Mouse (Mus musculus) heart, postnatal 0 days (tissue): Measurements from ENCODE around the gene Map2k6. TPM values are rescaled to one million over a fixed set of nuclear protein-coding genes. Genes with fewer than 3 reads are reported as not detected.
"Not testable (repeated sequence)": the region's sequence is repeated elsewhere in the genome, so short reads cannot be mapped to it uniquely, and the experiment has no call there.

Experiments
- ATAC-seq: fragments of 200-750 bp; cut with Nextera tagmentation; 2 replicates; pipeline ENCODE4 v1.8.0; 2017; ENCODE audit warnings: low read depth, moderate number of reproducible peaks, moderate library complexity; ENCODE audit not compliant: insufficient read depth
- DNase-seq: peaks from one replicate; pipeline ENCODE4 v3.0.0-alpha.2; 2016; ENCODE audit warnings: low spot score
- H3K27ac ChIP-seq: fragments of 300-500 bp; sonication (generic); 2 replicates; pipeline ENCODE4 v1.5.1; 2014; ENCODE audit warnings: low read depth, mild to moderate bottlenecking
- H3K27me3 ChIP-seq: fragments of 300-500 bp; sonication (generic); 2 replicates; pipeline ENCODE4 v1.6.1; 2014; ENCODE audit warnings: low read length, mixed read lengths; ENCODE audit not compliant: control insufficient read depth, insufficient read depth
- H3K36me3 ChIP-seq: fragments of 300-500 bp; sonication (generic); replicated peaks from 2 replicates; pipeline ENCODE4 v1.6.1; 2014; ENCODE audit warnings: low read length, mixed read lengths; ENCODE audit not compliant: control insufficient read depth, insufficient read depth
- H3K4me1 ChIP-seq: fragments of 300-500 bp; sonication (generic); 2 replicates; pipeline ENCODE4 v1.6.1; 2014; ENCODE audit warnings: antibody characterized with exemption; ENCODE audit not compliant: control insufficient read depth, insufficient read depth
- H3K4me2 ChIP-seq: fragments of 300-500 bp; sonication (generic); 2 replicates; pipeline ENCODE4 v1.6.1; 2014; ENCODE audit warnings: low read depth, mild to moderate bottlenecking, low read length, moderate library complexity
- H3K4me3 ChIP-seq: fragments of 300-500 bp; sonication (generic); 2 replicates; pipeline ENCODE4 v1.5.1; 2014; ENCODE audit warnings: low read depth, low read length
- H3K9ac ChIP-seq: fragments of 300-500 bp; sonication (generic); replicated peaks from 2 replicates; pipeline ENCODE4 v1.6.1; 2014; ENCODE audit warnings: low read depth, low read length, mixed read lengths
- H3K9me3 ChIP-seq: fragments of 300-500 bp; sonication (generic); replicated peaks from 2 replicates; pipeline ENCODE4 v1.6.1; 2016; ENCODE audit warnings: low read length; ENCODE audit not compliant: control insufficient read depth
- CTCF ChIP-seq: IDR thresholded peaks from 2 replicates; pipeline ENCODE4 v1.5.1; 2016; ENCODE audit warnings: antibody characterized with exemption, control low read depth, low read depth
- EP300 ChIP-seq: IDR thresholded peaks from 2 replicates; pipeline ENCODE4 v1.6.1; 2016; ENCODE audit warnings: antibody characterized with exemption, low read depth
- WGBS: fragments of 180-500 bp; shearing (Covaris S2); extraction: QIAGEN DNeasy Blood & Tissue Kit; methylation state at CpG from one replicate; pipeline ENCODE4 v1.1.7; 2014; 5-methylcytosine and 5-hydroxymethylcytosine counted together
- polyA plus RNA-seq: library from polyadenylated mRNA; unstranded; fragments of >200 nt; fragmentation: Nextera tagmentation; extraction: Ambion mirVana; gene quantifications from 2 replicates; pipeline ENCODE4 v1.2.1, GENCODE M21; 2015
- total RNA-seq: library from RNA; depleted of rRNA; stranded (reverse); fragments of >200 nt; gene quantifications from 2 replicates; pipeline ENCODE4 v1.2.3, GENCODE M21; 2014; ENCODE audit warnings: low replicate concordance; rRNA removed

The Map2k6 gene
- total RNA-seq = 11.3 and 17.4 TPM in 2 replicates
- 9.3 and 12.1 TPM in 2 replicates for polyA plus RNA-seq

GRCm38 (mm10) chr11:110398553-110399239 is at the start of gene Map2k6:
Map2k6 (plus strand) TSS chr11:110399122.
- 8% methylated on average over 20 of the region's 20 CpGs for WGBS
- no peak for TF ChIP-seq CTCF
- TF ChIP-seq EP300 = no peak
- DNase-seq = peak; percentile 88
- Histone ChIP-seq H3K9me3 (no peaks in the 10 kb centered on the region), H3K36me3 (no peaks in the 10 kb centered on the region), H3K4me3 (peak within 1 kb of the TSS; percentile 57), H3K27me3 (no peaks in the 10 kb centered on the region), H3K9ac (peak within 1 kb of the TSS; percentile 57), H3K4me1 (peaks cover 25% of the 10 kb centered on the region; the same call in 1 of the 2 replicates), H3K4me2 (peak within 1 kb of the TSS; percentile 66), H3K27ac (peak within 1 kb of the TSS; percentile 22; the same call in 1 of the 2 replicates)
- peak; percentile 90 for ATAC-seq

DNA sequence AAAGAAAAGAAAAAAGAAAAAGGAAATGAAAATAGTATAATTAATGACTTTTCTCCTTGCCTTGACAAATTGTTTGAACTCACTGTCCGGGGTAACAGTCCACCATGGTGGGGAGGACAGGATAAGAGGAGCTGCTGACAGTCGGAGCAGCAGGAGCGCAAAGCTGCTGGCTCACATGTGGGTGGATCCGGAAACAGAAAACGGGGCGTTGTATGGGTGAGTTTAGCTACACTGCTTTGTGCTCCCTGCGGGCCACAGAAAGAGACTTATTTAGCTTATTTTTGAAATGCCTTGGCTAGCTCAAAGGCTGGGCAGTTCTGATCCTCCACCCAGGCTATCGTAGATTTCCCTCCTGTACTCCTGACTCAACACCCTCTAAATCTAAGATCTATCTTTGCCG is 44.7 kb upstream of the Map2k6 start:
- Histone ChIP-seq H3K4me2 (no peak overlapping the region), H3K9ac (no peak overlapping the region), H3K27me3 (no peaks in the 10 kb centered on the region), H3K9me3 (no peaks in the 10 kb centered on the region), H3K27ac (no peak overlapping the region), H3K4me3 (no peak overlapping the region), H3K4me1 (no peaks in the 10 kb centered on the region), H3K36me3 (no peaks in the 10 kb centered on the region)
- no peak for TF ChIP-seq EP300
- no peak for TF ChIP-seq CTCF
- DNase-seq (no peak), ATAC-seq (no peak)
- WGBS = 64% methylated on average over 9 of the region's 9 CpGs

DNA sequence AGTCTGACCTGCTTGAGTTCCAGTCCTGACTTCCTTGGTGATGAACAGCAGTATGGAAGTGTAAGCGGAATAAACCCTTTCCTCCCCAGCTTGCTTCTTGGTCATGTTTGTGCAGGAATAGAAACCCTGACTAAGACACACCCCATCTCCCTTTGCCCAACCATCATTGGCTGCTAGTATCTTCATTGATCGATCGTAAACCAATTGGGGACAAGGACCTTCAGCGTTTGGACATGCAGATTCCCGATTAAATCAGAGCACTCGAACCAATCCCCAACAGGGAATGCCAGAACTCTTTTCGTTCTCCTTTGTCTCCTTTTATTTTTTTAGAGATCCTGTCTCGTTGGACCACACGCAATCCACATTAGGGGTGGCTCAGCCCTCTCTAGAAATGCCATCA is 43.8 kb upstream of the Map2k6 start:
- H3K9ac ChIP-seq, ATAC-seq, H3K9me3 ChIP-seq, DNase-seq, H3K36me3 ChIP-seq, H3K27me3 ChIP-seq, H3K27ac ChIP-seq, H3K4me2 ChIP-seq, H3K4me1 ChIP-seq, H3K4me3 ChIP-seq: not testable (repeated sequence)
- 77% methylated on average over 9 of the region's 9 CpGs for WGBS

- H3K27ac ChIP-seq = no peak overlapping the region
- no peak for ATAC-seq
These were observed 41.0 kb upstream of the Map2k6 start for GRCm38 (mm10) chr11:110357756-110358551.

DNA sequence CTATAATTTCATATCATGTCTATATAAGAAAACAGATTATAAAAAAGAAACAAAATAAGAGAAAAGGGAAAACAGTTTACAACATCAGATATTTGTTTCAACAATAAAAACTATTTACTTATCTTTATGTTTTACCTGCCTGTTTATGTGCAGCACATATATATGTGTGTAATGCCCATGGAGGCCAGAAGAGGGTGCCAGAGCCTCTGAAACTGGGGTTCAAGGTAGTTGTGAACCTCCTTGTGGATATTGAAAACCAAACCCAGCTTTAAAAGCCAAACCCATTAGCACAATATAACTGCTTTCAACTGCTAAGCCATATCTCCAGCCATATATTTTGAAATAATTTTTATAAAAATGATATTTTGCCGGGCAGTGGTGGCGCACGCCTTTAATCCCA is 33.9 kb upstream of the Map2k6 start:
- DNase-seq (peak; percentile 11), ATAC-seq (no peak)
- Histone ChIP-seq H3K4me2 (no peak overlapping the region), H3K36me3 (no peaks in the 10 kb centered on the region), H3K4me3 (no peak overlapping the region), H3K27me3 (no peaks in the 10 kb centered on the region), H3K9ac (no peak overlapping the region), H3K4me1 (peaks cover 7% of the 10 kb centered on the region; the same call in 1 of the 2 replicates), H3K9me3 (no peaks in the 10 kb centered on the region), H3K27ac (no peak overlapping the region)
- TF ChIP-seq EP300 = no peak
- TF ChIP-seq CTCF = peak; percentile 58
- WGBS = 77% methylated on average over 3 of the region's 3 CpGs

More at GRCm38 (mm10) chr11:110357756-110358551, 41.0 kb upstream of the Map2k6 start:
- no peaks in the 10 kb centered on the region for H3K9me3 ChIP-seq
- H3K4me3 ChIP-seq = no peak overlapping the region
- TF ChIP-seq EP300 = no peak
- peak; percentile 68 for TF ChIP-seq CTCF
- H3K9ac ChIP-seq = no peak overlapping the region
- H3K4me2 ChIP-seq = peak overlapping the region; percentile 13
- 46% methylated on average over 16 of the region's 16 CpGs for WGBS
- H3K36me3 ChIP-seq = no peaks in the 10 kb centered on the region
- H3K27me3 ChIP-seq = no peaks in the 10 kb centered on the region
- H3K4me1 ChIP-seq = no peaks in the 10 kb centered on the region
- peak; percentile 57 for DNase-seq
